Mouse (Mus musculus) myocyte (in vitro differentiated cells): ENCODE data around the gene Spag6.

Experiments used
- CEBPB ChIP-seq: IDR thresholded peaks from 2 replicates; pipeline ENCODE4 v1.6.1; 2011; ENCODE audit warnings: mild to moderate bottlenecking, moderate library complexity; ENCODE audit not compliant: poor library complexity, insufficient read depth, severe bottlenecking
- E2F4 ChIP-seq: IDR thresholded peaks from one replicate; pipeline ENCODE4 v1.6.1; 2011; ENCODE audit warnings: mild to moderate bottlenecking, control low read depth, moderate library complexity; ENCODE audit not compliant: insufficient read depth
- MAX ChIP-seq: IDR thresholded peaks from one replicate; pipeline ENCODE4 v1.6.1; 2011; ENCODE audit warnings: low read depth, mild to moderate bottlenecking, control low read depth
- MYOD1 ChIP-seq, 3 experiments: IDR thresholded peaks; one replicate each; pipeline ENCODE4 v1.6.1; 2011; ENCODE audit warnings: control low read depth in 2 of 3, low read depth in 2 of 3, mild to moderate bottlenecking in 2 of 3, moderate library complexity in 1 of 3; ENCODE audit not compliant: insufficient read length in 2 of 3, control insufficient read depth in 1 of 3
- MYOG ChIP-seq, 3 experiments: IDR thresholded peaks; one replicate each; pipeline ENCODE4 v1.6.1; 2011; ENCODE audit warnings: control low read depth in 2 of 3, low read depth in 2 of 3, mild to moderate bottlenecking in 2 of 3; ENCODE audit not compliant: insufficient read length in 2 of 3, control insufficient read depth in 1 of 3, insufficient read depth in 1 of 3
- POLR2A ChIP-seq: IDR thresholded peaks from one replicate; pipeline ENCODE4 v1.6.1; 2011; ENCODE audit warnings: low read depth, mild to moderate bottlenecking, control low read depth, moderate library complexity; ENCODE audit not compliant: insufficient read length
- POLR2AphosphoS2 ChIP-seq: IDR thresholded peaks from one replicate; pipeline ENCODE4 v1.6.1; 2011; ENCODE audit warnings: low read depth, control low read depth; ENCODE audit not compliant: insufficient read length
- REST ChIP-seq: IDR thresholded peaks from one replicate; pipeline ENCODE4 v1.6.1; 2011; ENCODE audit warnings: mild to moderate bottlenecking, control low read depth, moderate library complexity; ENCODE audit not compliant: insufficient read depth, insufficient read length
- SRF ChIP-seq: IDR thresholded peaks from one replicate; pipeline ENCODE4 v1.6.1; 2011; ENCODE audit warnings: low read depth; ENCODE audit not compliant: control insufficient read depth, insufficient read length
- TCF12 ChIP-seq: IDR thresholded peaks from one replicate; pipeline ENCODE4 v1.6.1; 2011; ENCODE audit warnings: mild to moderate bottlenecking, control low read depth; ENCODE audit not compliant: poor library complexity, insufficient read depth, severe bottlenecking
- USF1 ChIP-seq: IDR thresholded peaks from one replicate; pipeline ENCODE4 v1.6.1; 2011; ENCODE audit warnings: low read depth, mild to moderate bottlenecking, control low read depth, moderate library complexity

GRCm38 (mm10) chr2:18695629-18696150, 1.9 kb downstream of the Spag6 start:
- TF ChIP-seq POLR2AphosphoS2 (no peak), TCF12 (no peak), POLR2A (no peak), E2F4 (no peak), REST (no peak), MAX (no peak), USF1 (no peak), MYOD1 (IDR thresholded peaks at IDR 0.05; ENCODE audit: control insufficient read depth in 1 of 3, insufficient read length in 2 of 3, low read depth in 2 of 3) (no peak), MYOG (IDR thresholded peaks at IDR 0.05; ENCODE audit: control insufficient read depth in 1 of 3, insufficient read depth in 1 of 3, insufficient read length in 2 of 3, low read depth in 2 of 3) (no peak), CEBPB (no peak), SRF (no peak)
